Mouse (Mus musculus): ENCODE results near the gene Hace1.

- no peak for TF ChIP-seq POLR2A (IDR thresholded peaks at IDR 0.05; ENCODE audit: borderline replicate concordance, control insufficient read depth, low read depth, low read length)
- no peak for TF ChIP-seq CTCF (IDR thresholded peaks at IDR 0.05; ENCODE audit: control insufficient read depth, insufficient read depth, low read length)
Observed at GRCm38 (mm10) chr10:45605853-45606252, 28.2 kb downstream of the Hace1 start.

Data from bone marrow, adult 2 months (tissue).